8 mouse cellular contexts compared by ENCODE assay signal in the genomic region with DNA sequence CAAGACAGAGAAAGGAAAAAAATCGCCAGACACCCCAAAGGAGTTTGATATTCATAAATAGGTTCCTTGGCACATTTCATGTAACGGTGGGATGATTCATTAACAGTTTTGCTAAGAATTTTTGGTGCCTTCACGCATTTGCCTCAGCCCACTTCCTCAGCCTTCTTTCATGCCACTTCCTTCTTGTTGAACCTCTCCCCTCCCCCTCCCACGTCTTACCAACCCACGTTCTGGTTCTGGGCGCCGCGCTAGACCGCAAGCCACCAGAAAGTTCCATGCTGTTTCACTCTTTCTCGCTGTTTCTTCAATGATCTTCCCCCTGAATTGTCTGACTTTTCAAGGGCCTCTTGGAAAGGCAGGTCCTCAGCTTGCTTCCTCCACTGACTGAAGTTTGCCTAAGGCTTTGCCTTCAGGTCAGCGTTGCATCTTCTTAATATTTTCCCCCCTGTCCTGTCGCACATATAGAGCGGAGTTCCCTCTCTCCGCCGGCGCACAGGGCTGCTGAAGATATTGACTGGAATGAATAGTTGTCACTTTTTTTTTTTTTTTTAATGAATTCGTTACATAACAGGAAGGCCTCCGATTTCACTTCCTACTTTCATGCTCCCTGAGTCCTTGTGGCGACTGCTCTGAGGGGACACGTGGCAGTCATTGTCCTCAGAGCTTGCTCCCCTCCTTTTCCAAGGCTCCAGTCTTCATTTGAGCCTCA. TPM values are rescaled to one million over a fixed set of nuclear protein-coding genes. Genes with fewer than 3 reads are reported as not detected.
DNase-seq lines count a peak whose midpoint lies in the region; ATAC-seq and TF ChIP-seq lines count a peak whose summit lies in the region.

No protein-coding gene starts in this region.

- no peaks in the 10 kb centered on the region for H3K36me3 ChIP-seq in liver, embryonic 14.5 days (replicated peaks; ENCODE audit: control insufficient read depth, insufficient read depth, low read depth)

- H3K9me3 ChIP-seq in liver, embryonic 14.5 days (ENCODE audit: control insufficient read depth, low read length) = no peaks in the 10 kb centered on the region

- DNase-seq in frontal cortex, postnatal 10 days (ENCODE audit: low spot score in 2 of 2) = no peak
- DNase-seq in MEL-GATA-1-ER (ENCODE audit: extremely low read depth, low read depth) = peak; percentile 74
- peak in 1 of 3 experiments; percentile 53 for DNase-seq in liver, embryonic 14.5 days (ENCODE audit: low read depth in 3 of 3, low spot score in 3 of 3)
- DNase-seq in spleen, adult 18-20 months = peak; percentile 64 to 72
- DNase-seq in cerebellum, postnatal 4 days (ENCODE audit: low spot score in 2 of 2) = no peak
- no peak for DNase-seq in embryo, embryonic 11 days
- no peak for DNase-seq in kidney, postnatal 25 days

- 11% methylated on average over 20 of the region's 20 CpGs for WGBS in liver, embryonic 14.5 days (ENCODE audit: insufficient replicate concordance)

- peaks cover 23 to 44% of the 10 kb centered on the region in 2 experiments for H3K4me1 ChIP-seq in liver, embryonic 14.5 days (replicated peaks; ENCODE audit: control insufficient read depth in 2 of 2, insufficient read depth in 2 of 2, low read length in 1 of 2)

- H3K9ac ChIP-seq in liver, embryonic 14.5 days (replicated peaks) = peak overlapping the region; percentile 84

- no peaks in the 10 kb centered on the region for H3K27me3 ChIP-seq in liver, embryonic 14.5 days (ENCODE audit: control insufficient read depth, insufficient read depth, low read length)

- H3K27ac ChIP-seq in liver, embryonic 14.5 days = peak overlapping the region; percentile 90

- H3K4me2 ChIP-seq in liver, embryonic 14.5 days (ENCODE audit: low read depth) = peak overlapping the region; percentile 85

- no peak for TF ChIP-seq CTCF in liver, embryonic 14.5 days (IDR thresholded peaks at IDR 0.05; ENCODE audit: low read depth)

- TF ChIP-seq EP300 in liver, embryonic 14.5 days (IDR thresholded peaks at IDR 0.05; ENCODE audit: low read depth) = no peak

- peak; percentile 48 for ATAC-seq in frontal cortex, adult (ENCODE audit: low TSS enrichment)
- ATAC-seq in liver, embryonic 14.5 days (ENCODE audit: insufficient read depth) = peak; percentile 47; the same call in 1 of the 2 replicates

- H3K4me3 ChIP-seq in liver, embryonic 14.5 days (ENCODE audit: insufficient read depth in 1 of 2, low read depth in 2 of 2, low read length in 2 of 2) = peak overlapping the region; percentile 63 to 86

RNA-seq across cellular contexts. Expression of a gene that starts 48.5 kb away (rescaled TPM):
- 6.7 and 10.4 TPM in 2 replicates for polyA plus RNA-seq in liver, embryonic 14.5 days (2012; rRNA removed)
- 31.8 and 35.8 TPM in 2 replicates for polyA plus RNA-seq in liver, embryonic 14.5 days (2014; fragmentation: Nextera tagmentation; extraction: Ambion mirVana)

RNA-seq across cellular contexts. Expression of a gene that starts 48.7 kb away (rescaled TPM):
- polyA plus RNA-seq in liver, embryonic 14.5 days (2012; rRNA removed) = 0.01 and 0.03 TPM in 2 replicates
- polyA plus RNA-seq in liver, embryonic 14.5 days (2014; fragmentation: Nextera tagmentation; extraction: Ambion mirVana) = 0.10 TPM in 1 of 2 replicates, not detected in the other

Comparison
In these comparisons a context has a peak if more than half of its experiments do, and no peak if none do; other contexts are left out.
1. DNase-seq: peak in MEL-GATA-1-ER (single experiment) and spleen, adult 18-20 months (2 of 2); none in frontal cortex, postnatal 10 days (0 of 2), cerebellum, postnatal 4 days (0 of 2), embryo, embryonic 11 days (single experiment) and kidney, postnatal 25 days (0 of 2).